Mouse (Mus musculus): ENCODE measurements around the gene Sp2. TPM values are rescaled to one million over a fixed set of nuclear protein-coding genes. Genes with fewer than 3 reads are reported as not detected.

The Sp2 gene
- polyA plus RNA-seq, 1 experiment from 2014 or later, result 12.9 TPM

DNA sequence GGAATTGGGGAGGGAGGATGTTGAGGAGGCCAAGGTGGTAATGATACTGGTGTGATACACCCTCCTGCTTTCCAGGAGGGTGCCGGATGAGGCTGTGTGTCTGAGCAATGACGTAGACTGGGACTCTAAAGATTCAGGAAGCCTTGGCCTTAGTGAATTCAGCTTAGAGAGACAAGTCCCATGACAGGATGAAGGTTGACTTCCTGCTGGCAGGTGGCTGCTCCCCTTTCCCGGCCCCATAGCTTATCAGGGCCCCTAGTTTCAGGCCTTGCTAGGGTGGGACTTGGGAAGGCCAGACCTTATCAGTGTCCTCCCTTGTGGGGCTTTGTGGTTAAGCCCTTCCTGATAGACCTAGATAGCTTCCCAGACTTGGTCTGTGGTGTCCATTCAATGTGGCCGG is 34.9 kb downstream of the Sp2 start:
- Histone ChIP-seq H3K9me3 (replicated peaks) (no peaks in the 10 kb centered on the region), H3K4me1 (replicated peaks) (peaks cover 11% of the 10 kb centered on the region), H3K27ac (no peak overlapping the region), H3K36me3 (peaks cover 19% of the 10 kb centered on the region; the same call in 1 of the 2 replicates), H3K9ac (no peak overlapping the region), H3K4me2 (no peak overlapping the region), H3K27me3 (no peaks in the 10 kb centered on the region), H3K4me3 (no peak overlapping the region)
- ATAC-seq (replicated peaks; ENCODE audit: insufficient number of reproducible peaks, insufficient read depth, low FRiP score, low read depth), result no peak
- WGBS, result 72% methylated on average over 4 of the region's 4 CpGs

DNA sequence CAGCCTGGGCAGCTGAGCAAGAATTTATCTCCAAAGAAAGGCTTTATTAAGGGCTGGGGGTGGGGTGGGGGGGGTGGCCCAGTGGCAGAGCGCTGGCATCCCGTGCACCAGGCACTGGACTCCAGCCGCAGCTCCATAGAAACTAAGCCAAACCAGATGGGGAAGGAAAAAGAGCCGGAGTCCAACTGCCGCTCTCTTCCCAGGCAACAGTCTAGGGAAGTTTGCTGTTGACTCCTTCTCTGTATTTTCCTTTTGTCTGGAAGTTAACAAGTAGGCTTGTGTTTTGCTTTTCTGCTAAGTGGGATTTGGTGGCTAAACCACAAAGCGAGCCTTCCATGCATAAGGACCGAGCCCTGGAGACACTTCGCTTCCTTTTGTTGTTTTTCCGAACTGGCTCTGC is 36.3 kb downstream of the Sp2 start:
- no peak for ATAC-seq (replicated peaks; ENCODE audit: insufficient number of reproducible peaks, insufficient read depth, low FRiP score, low read depth)
- no peak overlapping the region for H3K27ac ChIP-seq
- peaks cover 11% of the 10 kb centered on the region for H3K4me1 ChIP-seq (replicated peaks)
- peaks cover 7% of the 10 kb centered on the region; the same call in 1 of the 2 replicates for H3K36me3 ChIP-seq
- no peak overlapping the region for H3K4me2 ChIP-seq
- no peaks in the 10 kb centered on the region for H3K27me3 ChIP-seq
- H3K9ac ChIP-seq, result no peak overlapping the region
- 80% methylated on average over 9 of the region's 9 CpGs for WGBS
- no peaks in the 10 kb centered on the region for H3K9me3 ChIP-seq (replicated peaks)
- H3K4me3 ChIP-seq, result no peak overlapping the region

DNA sequence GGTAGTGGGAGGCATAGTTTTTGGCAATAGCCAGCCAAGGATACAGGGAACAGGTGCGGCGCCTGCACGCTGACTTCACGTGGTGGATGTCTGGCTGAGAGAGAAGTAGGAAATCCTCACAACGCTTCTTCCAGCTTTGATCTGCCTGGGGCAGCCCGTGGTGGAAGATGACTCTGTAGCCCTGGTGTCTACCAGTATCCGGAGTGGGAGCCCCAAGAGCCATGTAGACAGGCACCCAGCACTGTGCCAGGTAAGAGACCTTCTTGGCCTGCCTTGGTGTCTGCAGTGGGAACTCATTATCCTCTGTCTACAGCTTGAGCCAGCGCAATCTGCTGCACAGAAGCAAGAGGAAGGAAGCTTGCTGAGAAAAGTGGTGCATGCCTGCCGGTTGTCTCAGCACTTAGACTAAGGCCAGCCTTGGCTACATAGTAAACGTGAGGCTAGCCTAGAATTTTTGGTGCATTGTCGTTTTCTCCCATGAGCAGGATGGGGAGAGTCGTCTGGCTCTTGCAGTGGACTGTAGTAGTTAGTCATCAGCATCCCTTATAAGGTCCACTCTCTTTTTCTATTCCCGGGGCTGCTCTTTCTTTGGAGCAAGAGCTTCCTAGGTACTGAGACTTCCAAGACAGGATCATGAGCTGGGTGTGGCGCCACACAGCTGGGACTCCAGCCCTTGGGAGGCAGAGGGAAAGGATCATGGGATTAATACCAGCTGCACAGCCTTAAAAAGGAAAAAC is 37.7 kb downstream of the Sp2 start:
- peak overlapping the region; percentile 78; the same call in 1 of the 2 replicates for H3K4me3 ChIP-seq
- no peak overlapping the region for H3K27ac ChIP-seq
- WGBS, result 68% methylated on average over 14 of the region's 14 CpGs
- no peaks in the 10 kb centered on the region for H3K36me3 ChIP-seq
- H3K9me3 ChIP-seq (replicated peaks), result no peaks in the 10 kb centered on the region
- peaks cover 11% of the 10 kb centered on the region for H3K4me1 ChIP-seq (replicated peaks)
- no peaks in the 10 kb centered on the region for H3K27me3 ChIP-seq
- peak overlapping the region; percentile 99; the same call in 1 of the 2 replicates for H3K4me2 ChIP-seq
- no peak overlapping the region for H3K9ac ChIP-seq
- ATAC-seq (replicated peaks; ENCODE audit: insufficient number of reproducible peaks, insufficient read depth, low FRiP score, low read depth), result no peak

DNA sequence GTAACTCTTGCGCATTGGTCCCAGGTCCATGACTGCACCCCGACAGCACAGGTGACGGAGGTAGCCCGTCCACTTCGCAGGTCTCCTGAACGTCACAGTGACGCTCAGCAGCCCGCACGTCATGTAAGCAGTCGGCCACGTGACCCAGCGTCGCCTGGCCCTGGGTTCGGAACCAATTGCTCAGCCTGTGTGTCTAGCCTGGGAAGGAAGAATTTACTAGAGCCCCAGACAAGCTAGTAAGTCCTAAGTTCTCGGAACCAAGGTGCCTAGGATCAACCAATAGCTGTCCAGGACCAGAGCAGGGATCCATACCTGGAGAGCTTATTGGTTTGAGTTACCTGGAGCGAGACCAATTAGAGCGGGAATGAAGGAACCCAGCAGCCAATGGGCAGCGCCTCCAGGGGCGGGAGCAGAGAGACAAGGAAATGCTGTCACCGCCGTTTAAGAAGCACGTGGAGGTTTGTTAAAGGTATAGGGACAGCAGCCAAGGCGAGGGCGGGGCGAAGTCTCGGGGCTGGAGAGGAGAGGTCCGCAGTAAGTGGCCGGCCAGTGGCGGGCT is 38.9 kb downstream of the Sp2 start, which contains the start of gene Pnpo:
TSS of gene Pnpo (minus strand) at position 241 of the 559 bp plus-strand sequence.
- no peaks in the 10 kb centered on the region for H3K27me3 ChIP-seq
- peak within 1 kb of the TSS; percentile 99 for H3K4me2 ChIP-seq
- H3K36me3 ChIP-seq, result no peaks in the 10 kb centered on the region
- H3K9me3 ChIP-seq (replicated peaks), result no peaks in the 10 kb centered on the region
- peak; percentile 93 for ATAC-seq (replicated peaks; ENCODE audit: insufficient number of reproducible peaks, insufficient read depth, low FRiP score, low read depth)
- under 1% methylated on average over 29 of the region's 29 CpGs for WGBS
- peak within 1 kb of the TSS; percentile 69 for H3K9ac ChIP-seq
- H3K4me3 ChIP-seq, result peak within 1 kb of the TSS; percentile 78
- H3K4me1 ChIP-seq (replicated peaks), result peaks cover 11% of the 10 kb centered on the region
- H3K27ac ChIP-seq, result peak within 1 kb of the TSS; percentile 31; the same call in 1 of the 2 replicates

DNA sequence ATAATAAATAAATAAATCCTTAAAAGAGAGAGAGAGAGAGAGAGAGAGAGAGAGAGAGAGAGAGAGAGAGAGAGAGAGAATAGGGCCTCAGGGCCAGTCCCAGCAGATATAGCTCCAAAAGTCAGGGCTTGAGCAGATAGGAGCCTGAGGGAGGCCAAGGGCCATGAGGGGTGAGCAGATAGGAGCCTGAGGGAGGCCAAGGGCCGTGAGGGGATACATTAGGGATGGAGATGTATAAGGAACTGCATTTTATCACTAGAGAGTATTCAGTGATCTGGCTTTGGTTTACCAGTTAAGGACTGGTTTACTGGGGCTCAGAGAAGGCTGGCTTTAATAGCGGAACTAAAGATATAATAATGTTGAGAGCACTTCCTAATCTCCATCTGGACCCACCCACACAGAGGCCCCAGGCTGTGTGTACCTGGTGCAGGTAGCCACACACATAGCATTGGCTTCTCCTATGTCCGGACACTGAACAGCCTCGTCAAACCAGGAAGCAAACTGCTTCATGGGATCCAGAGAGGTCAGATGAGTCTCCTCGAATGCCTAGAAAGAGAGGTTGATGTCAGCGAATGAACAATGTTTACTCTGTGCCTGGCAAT is 40.7 kb downstream of the Sp2 start:
- H3K9ac ChIP-seq, result no peak overlapping the region
- 83% methylated on average over 6 of the region's 6 CpGs for WGBS
- no peak overlapping the region for H3K27ac ChIP-seq
- no peaks in the 10 kb centered on the region for H3K9me3 ChIP-seq (replicated peaks)
- no peak overlapping the region for H3K4me3 ChIP-seq
- no peak for ATAC-seq (replicated peaks; ENCODE audit: insufficient number of reproducible peaks, insufficient read depth, low FRiP score, low read depth)
- H3K27me3 ChIP-seq, result no peaks in the 10 kb centered on the region
- H3K36me3 ChIP-seq, result no peaks in the 10 kb centered on the region
- H3K4me1 ChIP-seq (replicated peaks), result peaks cover 14% of the 10 kb centered on the region
- H3K4me2 ChIP-seq, result no peak overlapping the region

DNA sequence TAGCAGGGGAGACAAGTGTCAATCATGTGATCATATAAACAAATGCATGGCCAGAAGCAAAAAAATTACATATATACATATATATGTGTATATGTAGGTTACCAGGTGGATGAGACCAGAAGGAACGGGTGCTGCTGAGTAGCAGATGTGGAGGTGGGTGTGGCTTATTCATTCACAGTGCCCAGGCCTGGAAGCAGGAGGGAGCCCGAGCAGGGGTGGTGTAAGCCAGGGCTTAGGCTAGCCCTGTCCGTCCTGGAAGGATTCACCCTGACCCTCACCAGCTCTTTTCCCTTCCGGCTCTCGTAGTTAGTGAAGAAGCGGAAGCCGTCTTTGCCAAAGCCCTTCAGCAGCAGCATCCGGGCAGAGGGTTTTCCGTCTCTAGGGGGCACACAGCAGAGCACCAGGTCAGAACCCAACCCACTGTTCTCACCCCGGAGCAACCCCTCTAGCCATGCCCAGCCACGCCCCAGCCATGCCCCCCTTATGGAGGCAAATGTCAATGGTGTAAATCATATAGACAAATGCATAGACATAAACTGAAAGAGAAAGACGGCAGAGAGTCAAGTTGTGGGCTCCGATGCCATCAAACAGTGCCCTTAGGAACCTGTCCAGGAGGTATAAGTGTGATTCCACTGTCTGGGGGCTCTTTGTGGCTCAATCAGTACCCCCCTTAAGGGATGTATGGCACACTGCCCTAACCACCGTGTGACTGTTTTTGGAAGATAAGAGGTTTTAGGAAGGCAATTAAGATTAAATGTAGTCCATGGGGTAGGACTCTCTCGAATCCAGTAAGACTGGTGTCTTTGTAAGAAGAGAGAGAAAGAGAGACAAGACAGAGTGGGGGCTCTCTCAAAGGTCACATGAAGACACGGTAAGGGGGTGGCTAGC is 41.9 kb downstream of the Sp2 start:
- no peak for ATAC-seq (replicated peaks; ENCODE audit: insufficient number of reproducible peaks, insufficient read depth, low FRiP score, low read depth)
- Histone ChIP-seq H3K9me3 (replicated peaks) (no peaks in the 10 kb centered on the region), H3K27ac (no peak overlapping the region), H3K27me3 (no peaks in the 10 kb centered on the region), H3K4me2 (no peak overlapping the region), H3K4me3 (no peak overlapping the region), H3K36me3 (no peaks in the 10 kb centered on the region), H3K9ac (no peak overlapping the region), H3K4me1 (replicated peaks) (peaks cover 14% of the 10 kb centered on the region)
- WGBS, result 72% methylated on average over 16 of the region's 16 CpGs

DNA sequence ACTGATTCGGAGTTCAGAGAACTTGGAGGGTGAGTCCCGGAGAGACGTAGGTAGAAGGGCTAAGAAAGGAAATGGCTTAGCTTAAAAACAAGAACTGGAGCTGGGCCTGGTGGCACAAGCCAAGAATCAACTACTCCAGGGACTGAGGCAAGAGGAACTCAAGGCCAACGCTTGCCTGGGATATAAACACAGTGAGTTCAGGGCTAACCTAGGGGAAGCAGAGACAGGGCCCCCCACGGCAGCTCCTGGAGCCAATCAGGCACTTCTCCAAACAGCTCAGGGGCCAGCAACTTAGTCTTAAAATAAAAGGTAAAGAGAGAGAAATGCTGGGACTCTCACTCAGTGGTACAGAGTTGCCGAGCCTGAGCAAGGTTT is 44.3 kb downstream of the Sp2 start:
- Histone ChIP-seq H3K4me3 (no peak overlapping the region), H3K4me2 (no peak overlapping the region), H3K9me3 (replicated peaks) (no peaks in the 10 kb centered on the region), H3K27me3 (no peaks in the 10 kb centered on the region), H3K27ac (no peak overlapping the region), H3K36me3 (no peaks in the 10 kb centered on the region), H3K4me1 (replicated peaks) (peaks cover 12% of the 10 kb centered on the region), H3K9ac (no peak overlapping the region)
- ATAC-seq (replicated peaks; ENCODE audit: insufficient number of reproducible peaks, insufficient read depth, low FRiP score, low read depth), result no peak
- 81% methylated on average over 6 of the region's 6 CpGs for WGBS

DNA sequence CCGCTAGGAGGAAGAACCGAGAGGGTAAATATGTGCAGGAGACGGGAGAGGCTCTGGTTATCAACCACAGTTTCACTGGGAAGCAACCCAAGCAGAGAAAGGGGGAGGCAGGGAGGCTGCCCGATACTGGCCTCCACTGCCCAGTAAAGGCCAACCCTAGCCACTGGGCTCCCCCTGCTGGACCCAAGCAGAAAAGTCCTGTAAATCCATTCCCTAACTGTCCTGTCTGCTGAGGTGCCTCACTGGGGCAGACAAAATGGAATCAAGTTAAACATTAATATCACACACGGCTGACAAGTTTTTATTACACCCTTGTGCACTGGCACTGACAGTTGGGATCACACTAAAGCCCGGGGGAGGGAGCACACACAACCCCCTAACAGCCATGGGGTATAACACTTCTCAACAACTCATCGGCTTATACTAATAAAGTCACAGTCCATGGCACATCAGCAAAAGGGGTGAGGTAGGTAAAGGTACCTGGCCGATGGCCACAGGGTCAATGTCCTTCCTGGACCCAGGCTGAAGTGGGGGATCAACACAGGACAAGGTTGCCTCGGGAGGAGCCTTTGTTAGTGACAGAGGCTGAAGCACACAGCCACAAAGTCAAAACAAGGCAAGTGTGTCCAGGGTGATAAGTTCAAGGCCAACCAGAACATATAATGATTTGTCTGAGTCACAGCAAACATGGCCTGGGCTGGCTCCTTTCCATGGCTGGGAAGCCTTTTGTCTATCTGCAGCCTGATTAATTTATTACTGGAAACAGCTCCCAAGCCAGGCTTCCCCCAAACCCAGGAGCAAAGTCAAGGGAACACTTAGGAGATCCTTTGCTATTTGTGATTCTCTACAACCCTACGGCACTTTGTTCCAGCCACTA is 45.0 kb downstream of the Sp2 start:
- H3K4me3 ChIP-seq, result no peak overlapping the region
- H3K9me3 ChIP-seq (replicated peaks), result no peaks in the 10 kb centered on the region
- no peak overlapping the region for H3K27ac ChIP-seq
- H3K27me3 ChIP-seq, result no peaks in the 10 kb centered on the region
- H3K9ac ChIP-seq, result no peak overlapping the region
- no peaks in the 10 kb centered on the region for H3K36me3 ChIP-seq
- 47% methylated on average over 10 of the region's 10 CpGs for WGBS
- peaks cover 9% of the 10 kb centered on the region; the same call in 1 of the 2 replicates for H3K4me1 ChIP-seq (replicated peaks)
- ATAC-seq (replicated peaks; ENCODE audit: insufficient number of reproducible peaks, insufficient read depth, low FRiP score, low read depth), result peak; percentile 45; the same call in 1 of the 2 replicates
- no peak overlapping the region for H3K4me2 ChIP-seq

DNA sequence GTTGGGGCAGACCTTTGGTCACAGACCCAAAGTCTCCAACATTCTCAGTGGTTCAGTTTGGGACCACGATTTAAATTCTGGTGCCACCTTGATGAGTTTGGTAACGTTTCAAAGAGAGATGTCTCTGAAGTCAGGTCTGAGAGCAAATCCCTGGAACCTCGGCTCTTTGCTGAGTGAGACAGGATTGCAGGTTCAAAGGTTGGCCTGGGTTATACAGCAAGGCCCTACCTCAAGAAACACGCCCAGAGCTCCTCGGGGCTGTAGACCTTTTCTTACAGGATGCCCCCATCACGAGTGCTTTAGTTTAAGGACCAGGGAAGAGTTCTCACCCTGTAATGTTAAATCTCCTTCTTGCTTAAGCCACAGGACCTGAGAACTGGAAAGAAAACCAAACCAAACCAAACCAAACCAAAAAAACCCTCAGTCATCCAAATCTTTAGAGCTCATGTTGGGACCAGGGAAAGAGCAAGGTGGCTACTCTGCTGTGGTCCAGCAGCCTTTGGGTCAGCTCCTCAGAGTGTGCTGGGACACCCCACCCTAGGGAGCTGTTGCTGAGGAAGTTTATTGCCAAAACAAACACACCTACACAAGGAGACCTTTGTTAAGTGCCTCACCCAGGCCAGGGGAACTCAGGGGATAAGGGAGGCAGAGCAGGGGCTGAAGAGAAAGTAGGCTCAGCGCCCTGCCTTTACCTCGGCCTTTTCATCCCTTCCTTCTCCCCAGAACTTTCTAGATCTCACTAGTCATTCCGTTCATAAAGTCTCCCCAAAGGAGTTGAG is 46.7 kb downstream of the Sp2 start:
- WGBS, result 80% methylated on average over 9 of the region's 9 CpGs

DNA sequence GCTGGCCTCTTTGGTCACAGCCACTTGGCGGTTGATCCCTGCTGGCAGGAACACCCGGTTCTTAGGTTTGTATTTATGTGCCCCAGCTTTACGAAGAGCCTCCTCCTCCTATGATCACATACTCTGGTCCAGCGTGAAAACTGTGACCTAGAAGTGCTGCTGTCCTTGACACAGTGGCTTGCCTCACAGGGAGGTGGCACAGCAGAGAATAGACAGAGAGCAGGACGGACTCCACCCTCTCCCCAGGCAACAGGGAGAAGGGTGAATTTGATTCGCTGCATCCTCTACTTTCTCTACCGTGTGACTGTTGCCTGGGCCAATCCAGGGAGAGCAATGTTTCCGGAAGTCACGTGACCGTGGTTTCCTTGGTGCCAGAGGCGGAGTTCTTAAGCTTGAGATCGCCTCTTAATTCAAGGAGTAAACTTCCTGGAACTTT is 47.8 kb downstream of the Sp2 start:
- peak; percentile 82 for ATAC-seq (replicated peaks; ENCODE audit: insufficient number of reproducible peaks, insufficient read depth, low FRiP score, low read depth)

More for the DNA sequence above, 46.7 kb downstream of the Sp2 start:
- H3K36me3 ChIP-seq, result no peaks in the 10 kb centered on the region
- H3K9me3 ChIP-seq (replicated peaks), result no peaks in the 10 kb centered on the region
- peaks cover 15% of the 10 kb centered on the region for H3K4me1 ChIP-seq (replicated peaks)
- H3K9ac ChIP-seq, result no peak overlapping the region
- H3K4me2 ChIP-seq, result no peak overlapping the region
- no peak overlapping the region for H3K27ac ChIP-seq
- ATAC-seq (replicated peaks; ENCODE audit: insufficient number of reproducible peaks, insufficient read depth, low FRiP score, low read depth), result no peak
- H3K4me3 ChIP-seq, result no peak overlapping the region
- no peaks in the 10 kb centered on the region; the same call in 1 of the 2 replicates for H3K27me3 ChIP-seq

More for the DNA sequence above, 47.8 kb downstream of the Sp2 start:
- peaks cover 6% of the 10 kb centered on the region for H3K27me3 ChIP-seq
- no peak overlapping the region for H3K9ac ChIP-seq
- no peaks in the 10 kb centered on the region for H3K36me3 ChIP-seq
- peak overlapping the region; percentile 56 for H3K27ac ChIP-seq
- no peaks in the 10 kb centered on the region for H3K9me3 ChIP-seq (replicated peaks)
- H3K4me1 ChIP-seq (replicated peaks), result peaks cover 15% of the 10 kb centered on the region
- WGBS, result 19% methylated on average over 12 of the region's 12 CpGs
- H3K4me3 ChIP-seq, result peak overlapping the region; percentile 16
- peak overlapping the region; percentile 40 for H3K4me2 ChIP-seq

Measured in heart, embryonic 15.5 days (tissue).